Mouse (Mus musculus) left cerebral cortex, adult 18-20 months (tissue): Measurements from ENCODE around the gene Grb14. TPM values are rescaled to one million over a fixed set of nuclear protein-coding genes. Genes with fewer than 3 reads are reported as not detected.

Experiments used
- DNase-seq, 2 experiments: peaks; one replicate each; pipeline ENCODE4 v3.0.0; 2021 to 2022; ENCODE audit warnings: low spot score in 2 of 2, mixed read lengths in 1 of 2
- long read RNA-seq, 2 experiments: library from polyadenylated mRNA; stranded (forward); transcript quantifications; one replicate each; pipeline ENCODE4 v2.0.0; 2021
- total RNA-seq, 2 experiments: library from RNA; stranded (reverse); gene quantifications; 2 replicates each; pipeline ENCODE4 v1.2.3; 2021

The Grb14 gene
- total RNA-seq, result 10 to 100 TPM; 20.1 to 23.3 TPM
- long read RNA-seq, experiment 1, transcript Grb14-201 (14 exons, 1,986 nt), result major isoform, 14 of 19 reads
- long read RNA-seq, experiment 1, partial matches to known transcripts, result 1 of 19 reads
- long read RNA-seq, experiment 1, other reads (novel, unspliced or antisense), result 4 of 19 reads
- long read RNA-seq, experiment 2, transcript Grb14-201 (14 exons, 1,986 nt), result major isoform, 18 of 20 reads
- long read RNA-seq, experiment 2, partial matches to known transcripts, result 0 of 20 reads
- long read RNA-seq, experiment 2, other reads (novel, unspliced or antisense), result 2 of 20 reads

DNA sequence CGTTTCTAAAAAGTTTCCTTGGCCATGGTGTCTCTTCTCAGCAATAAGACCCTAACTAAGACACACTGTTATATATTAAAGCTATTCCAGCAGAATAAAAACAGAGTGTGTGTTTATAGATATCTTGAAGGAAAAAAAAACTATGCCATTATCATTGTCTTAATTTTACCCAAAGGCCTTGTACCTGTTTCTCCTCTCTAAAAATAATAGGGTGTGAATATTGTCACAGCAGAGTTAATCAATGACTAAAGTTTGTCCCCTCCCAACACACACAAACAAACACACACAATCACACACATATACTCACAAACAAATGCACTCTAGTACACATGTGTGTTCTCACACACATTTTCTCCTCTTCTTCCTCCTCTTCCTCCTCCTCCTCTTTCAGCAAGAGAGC lies at the start of gene Grb14:
Gene Grb14 (minus strand): TSS at position 101 of the 400 bp plus-strand sequence.
- no peak for DNase-seq

GRCm38 (mm10) chr2:65072205-65072604 lies 47.4 kb upstream of the Grb14 start:
- no peak for DNase-seq

GRCm38 (mm10) chr2:65053764-65054163 lies 29.0 kb upstream of the Grb14 start:
- DNase-seq, result no peak

- no peak for DNase-seq
These were observed 27.6 kb upstream of the Grb14 start for GRCm38 (mm10) chr2:65052191-65053012.

DNA sequence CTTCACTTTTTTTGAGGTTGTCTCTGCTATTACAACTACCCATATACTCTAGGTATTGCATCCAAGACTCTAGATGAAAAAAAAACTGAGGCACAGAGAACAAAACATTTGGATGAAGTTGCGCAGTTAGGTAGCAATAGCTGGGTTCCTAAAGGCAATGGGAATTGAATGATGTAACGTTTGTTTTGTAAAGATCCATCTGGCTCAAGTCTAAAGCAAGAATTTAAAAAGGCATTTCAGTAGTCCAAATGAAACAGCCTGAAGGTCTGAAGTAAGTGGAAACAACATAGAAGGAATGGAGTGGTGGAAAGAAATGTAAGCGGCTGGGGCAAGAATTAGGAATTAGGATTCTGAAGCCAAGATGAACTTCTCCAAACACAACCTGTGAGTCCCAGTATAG lies 26.0 kb upstream of the Grb14 start:
- no peak for DNase-seq

GRCm38 (mm10) chr2:65048234-65049017 lies 23.6 kb upstream of the Grb14 start:
- DNase-seq, result no peak

GRCm38 (mm10) chr2:65038164-65038563 lies 13.4 kb upstream of the Grb14 start:
- DNase-seq, result no peak

GRCm38 (mm10) chr2:65037546-65037945 lies 12.8 kb upstream of the Grb14 start:
- DNase-seq, result no peak

DNA sequence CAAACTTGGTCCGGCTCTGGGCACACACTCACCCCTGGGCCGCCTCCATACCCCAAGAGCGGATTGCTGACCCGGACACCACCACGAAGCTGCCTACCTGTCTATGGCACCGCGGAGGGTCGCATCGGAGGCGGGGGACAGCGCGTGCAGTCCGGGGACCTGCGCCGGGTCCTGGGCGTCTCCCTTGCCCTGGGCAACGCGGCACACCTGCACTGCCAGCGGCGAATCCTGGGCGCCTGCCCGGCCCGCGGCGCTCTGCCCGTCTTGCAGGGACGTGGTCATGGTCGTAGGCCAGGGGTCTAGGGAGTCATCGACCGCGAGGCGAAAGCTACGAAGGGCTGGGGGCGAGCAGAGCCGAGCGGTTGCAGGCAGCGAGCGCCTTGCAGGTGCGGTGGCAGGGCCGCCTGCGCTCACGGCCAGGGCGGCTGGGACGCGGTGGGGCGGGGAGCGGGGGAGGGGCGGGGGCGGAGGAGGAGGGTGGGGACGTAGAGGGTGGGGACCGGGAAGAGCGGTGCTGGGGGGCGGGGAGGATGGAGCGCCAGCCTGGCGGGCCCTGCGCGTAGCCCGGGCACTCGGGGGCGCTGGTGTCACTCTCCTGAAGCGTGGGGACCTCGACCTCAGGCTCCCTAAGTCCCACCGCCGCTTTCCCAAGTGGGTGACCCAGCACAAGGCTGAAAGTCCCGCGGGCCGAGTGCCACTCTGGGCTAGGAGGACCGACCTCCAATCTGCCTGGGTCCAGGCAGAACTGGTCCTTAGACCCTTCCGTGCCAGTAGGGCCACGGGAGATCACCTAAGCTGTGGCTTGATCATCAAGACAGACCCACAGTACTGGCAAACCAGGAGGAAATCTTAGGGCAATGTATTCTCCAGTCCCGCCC lies 2.2 kb downstream of the Grb14 start:
- peak; percentile 59 to 63 for DNase-seq

DNA sequence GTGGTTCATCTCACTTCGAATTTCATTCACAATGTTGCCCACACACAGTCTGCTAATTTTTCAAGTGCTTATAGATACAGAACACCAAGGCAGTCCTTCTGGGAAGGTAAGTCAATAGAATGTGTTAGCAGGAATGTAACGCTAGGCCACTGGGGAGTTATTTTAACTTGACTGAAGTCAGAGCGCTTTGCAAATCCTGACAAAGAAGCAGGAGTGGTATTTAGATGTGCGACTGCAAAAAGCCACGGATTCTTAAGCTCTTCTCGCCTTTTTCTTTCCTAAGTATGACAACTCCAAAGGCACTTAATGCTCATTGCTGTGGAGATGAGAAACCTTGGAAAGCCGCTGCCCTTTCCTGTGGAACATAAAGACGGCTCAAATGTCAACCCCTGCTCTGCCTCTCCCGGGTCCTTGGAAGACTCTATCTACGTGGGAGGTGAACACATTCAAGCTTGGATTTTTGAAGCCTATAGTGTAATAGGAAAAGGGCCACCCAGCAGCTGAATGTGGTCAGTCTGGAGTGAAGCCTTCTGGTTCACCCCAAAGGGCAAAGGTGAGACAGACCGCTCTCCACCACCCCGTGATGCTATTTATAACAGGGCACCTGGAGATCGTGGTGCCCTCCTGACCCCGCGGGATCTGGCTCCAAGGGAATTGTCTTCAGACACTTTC lies 3.0 kb downstream of the Grb14 start:
- DNase-seq, result peak in 1 of 2 experiments; percentile 29

- DNase-seq, result no peak
These were observed 7.4 kb downstream of the Grb14 start for GRCm38 (mm10) chr2:65017375-65017774.

DNA sequence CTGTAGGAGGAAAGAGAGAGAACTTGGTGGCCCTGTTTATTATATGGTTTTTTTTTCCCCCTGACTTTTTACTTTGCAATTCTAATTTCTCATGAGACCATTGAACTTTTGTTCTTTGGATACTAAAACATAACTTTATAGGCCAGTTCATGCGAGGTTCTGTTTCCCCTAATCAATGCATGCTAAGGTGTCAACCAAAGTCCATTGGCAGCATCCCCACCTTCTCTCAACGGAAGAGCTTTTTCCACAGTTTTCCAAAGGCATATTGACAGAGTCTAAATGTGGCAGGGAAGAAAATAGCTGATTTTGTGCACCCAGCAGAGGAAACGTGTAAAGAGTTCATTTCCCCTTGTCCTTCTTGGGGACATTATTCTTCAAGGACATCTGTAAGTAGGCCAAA lies 10.2 kb downstream of the Grb14 start:
- DNase-seq, result no peak

- no peak for DNase-seq
These were observed 14.7 kb downstream of the Grb14 start for GRCm38 (mm10) chr2:65010105-65010504.

GRCm38 (mm10) chr2:65007396-65007795 lies 17.4 kb downstream of the Grb14 start:
- DNase-seq, result no peak

DNA sequence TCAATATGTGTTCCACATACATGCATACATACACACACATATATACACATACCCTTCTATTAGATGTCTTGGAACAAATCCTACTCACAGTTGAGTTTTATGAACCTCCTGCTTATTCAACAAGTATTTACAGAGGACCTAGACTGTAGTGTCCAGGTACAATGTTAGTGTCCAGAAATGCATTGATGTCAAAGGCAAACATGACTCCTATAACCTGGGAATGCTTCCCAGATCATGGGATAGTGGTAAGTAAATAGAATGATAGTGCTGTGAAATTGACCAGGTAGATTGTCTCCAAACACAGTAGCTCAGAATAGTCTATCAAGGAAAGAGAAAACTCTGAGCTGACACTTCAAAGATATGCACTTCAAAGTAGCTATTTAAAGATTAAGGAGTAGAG lies 19.7 kb downstream of the Grb14 start:
- no peak for DNase-seq

- peak in 1 of 2 experiments; percentile 31 for DNase-seq
These were observed 21.4 kb downstream of the Grb14 start for GRCm38 (mm10) chr2:65003433-65003832.

DNA sequence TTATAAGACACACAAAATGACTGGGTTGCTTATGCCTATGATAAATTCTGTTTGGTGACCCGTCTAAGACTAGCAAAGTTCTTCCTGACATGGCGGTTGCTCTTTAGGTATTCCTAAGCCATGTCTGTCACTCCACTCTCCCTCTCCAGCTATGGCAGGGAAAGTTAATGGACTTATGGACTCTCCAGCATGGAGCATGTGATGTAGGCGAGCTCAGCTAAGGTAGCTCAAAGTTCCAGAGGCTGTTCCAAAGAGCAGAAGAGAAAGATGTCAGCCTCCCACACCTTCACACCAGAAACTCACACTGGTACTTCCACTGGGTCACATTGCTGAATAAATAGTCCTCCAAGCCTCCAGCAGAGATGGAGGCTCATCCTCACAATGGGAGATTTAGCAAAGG lies 22.2 kb downstream of the Grb14 start:
- no peak for DNase-seq

DNA sequence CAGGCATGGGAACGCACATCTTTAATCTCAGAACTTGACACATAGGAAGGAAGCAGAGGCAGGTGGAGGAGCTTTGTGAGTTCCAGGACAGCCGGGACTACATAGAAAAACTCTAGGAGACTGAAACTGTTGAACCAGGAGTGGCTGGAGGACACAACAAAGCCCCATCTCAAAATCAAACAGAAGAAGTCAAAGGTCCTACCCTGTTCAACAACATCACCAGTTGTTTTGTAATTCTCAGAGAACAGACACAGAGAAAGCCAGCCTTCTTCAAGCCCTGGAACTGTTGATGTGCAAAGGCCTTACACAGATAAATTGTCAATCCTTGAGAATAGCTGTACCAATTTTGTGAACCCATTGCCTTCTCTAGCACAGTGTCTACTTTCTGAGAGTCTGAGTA lies 29.7 kb downstream of the Grb14 start:
- DNase-seq, result no peak

DNA sequence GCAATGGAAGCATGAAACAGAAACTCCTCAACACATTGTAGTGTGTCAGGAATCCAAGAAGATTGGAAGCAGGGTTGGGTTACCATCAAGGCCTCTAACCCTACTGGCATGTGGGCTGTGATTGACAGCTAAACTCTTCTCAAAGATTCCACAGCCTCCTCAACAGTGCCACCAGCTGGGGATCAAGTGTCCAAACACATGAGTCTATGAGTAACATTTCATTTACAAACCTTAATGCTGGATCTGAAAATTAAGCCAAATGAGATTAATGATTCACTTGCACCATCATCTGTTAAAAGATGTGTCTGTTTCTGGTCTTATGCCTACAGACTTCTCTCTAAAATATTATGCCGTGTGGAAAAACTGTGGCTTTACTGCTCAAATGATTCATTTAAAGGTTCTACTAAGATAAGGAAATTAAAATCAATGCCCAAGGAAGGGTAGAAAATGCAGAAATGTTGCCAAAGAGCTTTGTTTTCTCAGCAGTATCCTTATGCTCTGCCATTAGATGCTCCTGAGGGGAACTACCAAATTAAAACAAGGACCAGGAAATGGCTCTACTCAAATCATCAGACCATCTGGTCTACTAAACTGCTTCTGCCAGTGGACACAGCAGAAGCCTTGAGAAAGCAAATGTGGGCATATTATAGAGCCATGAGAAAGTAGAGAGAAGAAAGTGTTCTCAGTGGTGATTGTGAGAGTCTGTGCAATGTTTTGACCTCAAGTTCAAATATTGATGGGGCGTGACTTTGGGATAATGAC lies 35.2 kb downstream of the Grb14 start:
- no peak for DNase-seq
